Mouse (Mus musculus): ENCODE measurements around the gene 9030624G23Rik. TPM values are rescaled to one million over a fixed set of nuclear protein-coding genes. Genes with fewer than 3 reads are reported as not detected.
"Not testable (repeated sequence)": the region's sequence is repeated elsewhere in the genome, so short reads cannot be mapped to it uniquely, and the experiment has no call there.

The 9030624G23Rik gene
- not detected for polyA plus RNA-seq (2017; shearing (Covaris generic))

DNA sequence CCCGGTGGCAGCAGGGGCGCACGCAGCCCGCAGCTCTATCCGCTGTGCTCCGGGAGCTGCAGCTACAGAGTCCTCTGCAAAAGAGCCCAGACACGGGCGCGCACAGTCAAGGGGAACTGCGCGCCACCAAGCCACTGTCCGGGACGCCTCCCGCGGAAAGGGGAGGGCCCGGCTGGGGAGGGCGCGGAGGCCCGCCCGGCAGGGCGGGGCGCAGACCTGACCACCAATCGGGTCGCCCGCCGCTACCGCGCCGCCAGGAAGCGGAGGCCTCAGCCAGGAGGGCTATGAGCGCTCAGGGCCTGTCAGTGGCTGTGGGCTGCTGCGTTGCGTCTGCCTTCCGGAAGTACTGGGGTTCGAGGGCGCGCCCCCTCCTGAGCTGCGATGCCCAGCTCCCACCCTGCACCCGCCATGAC is at the start of gene 9030624G23Rik:
9030624G23Rik (minus strand) TSS at position 139 of the 413 bp plus-strand sequence.
- ATAC-seq: not testable (repeated sequence)

- ATAC-seq: not testable (repeated sequence)
Observed at GRCm38 (mm10) chr12:24083096-24083495, 13.9 kb downstream of the 9030624G23Rik start.
